Mouse (Mus musculus): ENCODE measurements around the gene Grin2d. TPM values are rescaled to one million over a fixed set of nuclear protein-coding genes. Genes with fewer than 3 reads are reported as not detected.

Grin2d gene
- polyA plus RNA-seq, 1 experiment from 2014 or later, result 0.07 TPM

DNA sequence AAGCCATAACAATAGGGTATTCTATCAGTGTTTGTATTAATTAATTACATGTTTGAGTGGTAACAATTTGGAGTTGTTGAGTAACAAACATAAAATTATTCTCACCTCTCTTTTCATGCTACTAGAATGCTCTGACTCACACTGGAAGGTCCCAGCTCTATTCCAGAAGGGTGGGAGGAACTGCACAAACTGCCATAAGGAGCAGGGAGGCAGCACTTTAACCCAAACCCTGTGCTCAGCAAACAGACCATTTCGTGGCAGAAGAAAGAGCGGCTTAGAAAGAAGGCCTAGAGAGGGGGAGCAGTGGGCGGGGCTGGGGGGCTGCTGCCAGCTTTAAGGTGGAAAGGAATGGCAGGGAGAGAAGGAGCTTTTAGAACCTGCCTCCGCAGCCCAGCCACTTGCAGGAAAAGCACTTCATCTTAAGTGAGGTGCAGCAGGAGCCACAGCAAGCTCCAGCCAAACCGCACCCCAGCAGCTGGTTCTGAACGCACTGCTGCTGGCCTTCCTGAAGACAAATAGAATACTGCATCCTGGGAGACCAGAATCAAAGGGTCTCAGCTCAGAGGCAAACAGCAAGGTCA lies 29.6 kb downstream of the Grin2d start:
- H3K27me3 ChIP-seq, result peaks cover 27% of the 10 kb centered on the region
- no peak overlapping the region for H3K9ac ChIP-seq
- no peak for ATAC-seq (ENCODE audit: low read depth)

DNA sequence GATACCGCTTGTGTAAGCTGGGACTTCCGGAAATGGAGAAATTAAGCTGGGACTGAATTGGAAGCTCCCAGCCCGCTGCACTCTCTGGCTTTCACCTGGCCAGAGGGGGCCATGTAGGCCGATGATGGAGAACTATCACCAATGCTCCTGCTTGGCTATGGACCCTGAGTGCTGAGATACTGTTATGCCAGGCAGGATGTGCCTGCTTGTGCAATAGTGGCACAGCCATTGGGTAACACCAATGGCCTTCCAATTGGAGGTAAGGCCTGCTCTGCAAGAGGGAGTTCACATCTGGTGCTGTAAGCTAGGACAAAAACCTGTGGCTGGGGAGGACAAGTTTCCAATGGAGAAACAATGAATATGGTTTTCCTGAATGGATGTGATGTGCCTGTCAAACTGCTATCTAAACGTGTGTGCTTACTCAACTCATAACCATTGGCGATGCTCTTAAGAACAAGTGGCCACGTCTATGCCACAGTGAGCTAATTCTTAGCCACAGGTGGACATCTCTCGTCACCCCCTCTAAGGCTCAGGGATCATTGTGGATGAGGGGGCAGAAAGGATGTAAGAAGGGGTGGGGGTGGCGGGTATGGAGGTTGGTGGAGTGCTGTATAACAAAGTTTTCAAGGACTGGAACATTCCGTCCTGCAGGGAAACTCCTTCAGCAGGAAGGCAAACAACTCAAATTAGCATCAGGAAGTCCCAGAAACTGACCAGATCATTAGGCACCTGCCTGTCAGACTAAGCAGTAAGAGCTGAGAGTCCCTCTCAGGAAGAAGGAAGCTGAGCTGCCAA lies 35.0 kb downstream of the Grin2d start:
- Histone ChIP-seq H3K9ac (no peak overlapping the region), H3K27me3 (peaks cover 50% of the 10 kb centered on the region), H3K4me3 (replicated peaks) (no peak overlapping the region), H3K4me1 (replicated peaks) (no peaks in the 10 kb centered on the region), H3K27ac (no peak overlapping the region), H3K4me2 (no peak overlapping the region), H3K36me3 (no peaks in the 10 kb centered on the region), H3K9me3 (replicated peaks) (no peaks in the 10 kb centered on the region)
- 58% methylated on average over 10 of the region's 10 CpGs for WGBS (ENCODE audit: insufficient replicate concordance)
- no peak for ATAC-seq (ENCODE audit: low read depth)
- DNase-seq, result no peak

More for the DNA sequence above, 29.6 kb downstream of the Grin2d start:
- H3K36me3 ChIP-seq, result no peaks in the 10 kb centered on the region
- no peak overlapping the region for H3K4me2 ChIP-seq
- H3K4me1 ChIP-seq (replicated peaks), result no peaks in the 10 kb centered on the region
- no peak overlapping the region for H3K27ac ChIP-seq
- no peak for DNase-seq
- 35% methylated on average over 6 of the region's 6 CpGs for WGBS (ENCODE audit: insufficient replicate concordance)
- no peak overlapping the region for H3K4me3 ChIP-seq (replicated peaks)
- H3K9me3 ChIP-seq (replicated peaks), result no peaks in the 10 kb centered on the region

DNA sequence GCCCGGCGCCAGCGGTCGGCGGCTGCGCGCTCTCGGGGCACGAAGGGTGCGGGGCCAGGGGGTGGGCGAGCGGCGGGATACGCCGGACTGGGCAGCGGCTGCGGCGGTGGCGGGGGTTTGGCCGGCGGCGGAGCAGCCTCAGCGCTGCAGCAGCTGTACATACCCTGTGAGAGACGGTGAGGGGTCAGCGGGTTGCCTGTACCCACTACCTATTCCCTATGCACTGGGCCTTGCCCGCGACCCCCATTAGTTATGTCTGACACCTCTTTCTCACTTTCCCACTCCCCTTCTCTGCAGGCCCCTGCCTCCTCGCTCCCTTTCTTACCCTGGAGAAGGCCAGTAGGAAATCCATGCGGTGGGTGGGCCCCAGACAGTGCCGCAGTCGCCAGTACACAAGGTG lies 44.3 kb downstream of the Grin2d start:
- Histone ChIP-seq H3K36me3 (peaks cover 7% of the 10 kb centered on the region), H3K4me3 (replicated peaks) (peak overlapping the region; percentile 43), H3K4me1 (replicated peaks) (peaks cover 36% of the 10 kb centered on the region), H3K4me2 (peak overlapping the region; percentile 47), H3K27me3 (peaks cover 68% of the 10 kb centered on the region), H3K9me3 (replicated peaks) (no peaks in the 10 kb centered on the region), H3K27ac (no peak overlapping the region), H3K9ac (no peak overlapping the region)
- WGBS (ENCODE audit: insufficient replicate concordance), result 5% methylated on average over 31 of the region's 31 CpGs
- no peak for ATAC-seq (ENCODE audit: low read depth)
- no peak for DNase-seq

DNA sequence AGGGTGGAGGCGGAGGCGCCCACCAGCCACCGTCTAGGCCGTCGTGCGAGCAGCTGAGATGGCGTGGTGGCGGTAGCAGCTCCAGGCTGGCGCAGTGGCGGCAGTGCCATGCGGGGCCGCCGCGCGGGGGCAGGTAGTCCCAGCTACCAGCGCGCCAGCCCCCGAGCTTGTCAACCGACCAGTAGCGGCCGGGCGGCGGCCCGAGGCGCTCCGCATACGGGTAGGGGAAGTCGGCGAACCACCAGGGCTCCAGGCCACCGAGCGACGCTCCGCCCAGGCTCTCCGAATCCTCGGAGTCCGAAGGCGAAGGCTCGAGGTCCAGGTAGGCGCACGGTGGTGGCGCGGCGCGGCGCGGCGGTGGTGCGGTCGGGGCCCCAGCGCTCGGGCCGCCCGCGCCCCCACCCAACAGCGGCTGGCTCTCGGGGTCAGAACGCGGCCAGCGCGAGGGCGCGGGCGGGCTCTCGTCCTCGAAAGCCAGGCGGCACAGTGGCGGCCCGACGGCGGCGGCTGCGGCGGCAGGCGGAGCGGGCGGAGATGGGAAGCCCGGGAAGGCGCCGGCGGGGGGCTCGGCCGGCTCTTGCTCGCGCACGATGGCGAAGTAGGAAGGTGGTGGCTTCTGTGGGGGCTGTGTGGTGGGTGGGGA lies 44.9 kb downstream of the Grin2d start:
- H3K27ac ChIP-seq, result no peak overlapping the region
- peaks cover 14% of the 10 kb centered on the region for H3K36me3 ChIP-seq
- ATAC-seq (ENCODE audit: low read depth) (no peak), DNase-seq (no peak)
- no peak overlapping the region for H3K9ac ChIP-seq
- peak overlapping the region; percentile 43 for H3K4me3 ChIP-seq (replicated peaks)
- H3K4me2 ChIP-seq, result peak overlapping the region; percentile 47
- 1% methylated on average over 80 of the region's 86 CpGs for WGBS (ENCODE audit: insufficient replicate concordance)
- no peaks in the 10 kb centered on the region for H3K9me3 ChIP-seq (replicated peaks)
- H3K27me3 ChIP-seq, result peaks cover 64% of the 10 kb centered on the region
- H3K4me1 ChIP-seq (replicated peaks), result peaks cover 36% of the 10 kb centered on the region

DNA sequence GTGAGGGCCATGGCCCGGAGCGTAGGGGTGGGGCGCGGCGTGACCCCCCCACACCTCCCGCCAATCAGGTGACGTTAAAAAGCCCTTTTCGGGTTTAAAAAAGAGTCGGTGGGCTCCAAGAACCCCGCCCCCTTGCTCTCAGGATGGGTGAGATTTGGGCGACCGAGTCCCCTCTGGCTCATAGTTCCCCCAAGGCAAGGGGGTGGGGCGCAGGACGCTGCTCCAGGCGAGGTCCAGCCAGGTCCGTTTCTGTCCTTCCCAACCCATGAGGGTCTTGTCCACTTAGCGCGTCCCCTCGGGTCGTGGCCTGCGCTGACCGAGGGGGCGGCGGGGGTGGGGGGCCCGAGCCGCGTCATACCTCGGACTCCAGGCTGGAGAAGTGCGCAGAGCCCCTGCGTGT lies 45.8 kb downstream of the Grin2d start:
- WGBS (ENCODE audit: insufficient replicate concordance), result 11% methylated on average over 30 of the region's 30 CpGs
- ATAC-seq (ENCODE audit: low read depth) (no peak), DNase-seq (no peak)
- Histone ChIP-seq H3K4me2 (peak overlapping the region; percentile 47), H3K9ac (no peak overlapping the region), H3K4me1 (replicated peaks) (peaks cover 36% of the 10 kb centered on the region), H3K36me3 (peaks cover 22% of the 10 kb centered on the region), H3K27ac (no peak overlapping the region), H3K4me3 (replicated peaks) (peak overlapping the region; percentile 43), H3K9me3 (replicated peaks) (no peaks in the 10 kb centered on the region), H3K27me3 (peaks cover 57% of the 10 kb centered on the region)

DNA sequence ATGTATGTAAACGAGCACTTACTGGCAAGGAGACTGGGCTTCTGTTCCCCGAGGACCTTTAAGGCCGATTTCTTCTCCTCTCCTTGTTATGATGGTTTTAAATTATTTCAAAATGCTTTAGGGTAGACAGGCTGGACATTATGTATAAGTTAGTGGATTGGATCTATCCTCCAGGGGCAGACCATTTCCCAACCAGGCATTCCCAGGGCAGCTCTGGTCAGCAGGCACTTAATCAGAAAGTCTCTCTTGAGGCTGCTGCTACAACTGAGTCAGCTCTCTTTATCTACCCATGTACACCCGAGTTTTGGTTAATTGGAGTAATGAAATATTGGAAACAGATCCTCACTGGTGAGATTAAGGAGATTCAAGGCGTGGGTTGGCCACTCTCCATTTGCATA lies 47.1 kb downstream of the Grin2d start:
- H3K27me3 ChIP-seq, result peaks cover 51% of the 10 kb centered on the region
- H3K4me2 ChIP-seq, result peak overlapping the region; percentile 81
- DNase-seq (no peak), ATAC-seq (ENCODE audit: low read depth) (no peak)
- 13% methylated on average over 5 of the region's 5 CpGs for WGBS (ENCODE audit: insufficient replicate concordance)
- peak overlapping the region; percentile 77; the same call in 1 of the 2 replicates for H3K9ac ChIP-seq
- H3K4me3 ChIP-seq (replicated peaks), result peak overlapping the region; percentile 80
- no peak overlapping the region for H3K27ac ChIP-seq
- peaks cover 36% of the 10 kb centered on the region for H3K4me1 ChIP-seq (replicated peaks)
- H3K36me3 ChIP-seq, result peaks cover 35% of the 10 kb centered on the region
- H3K9me3 ChIP-seq (replicated peaks), result no peaks in the 10 kb centered on the region

DNA sequence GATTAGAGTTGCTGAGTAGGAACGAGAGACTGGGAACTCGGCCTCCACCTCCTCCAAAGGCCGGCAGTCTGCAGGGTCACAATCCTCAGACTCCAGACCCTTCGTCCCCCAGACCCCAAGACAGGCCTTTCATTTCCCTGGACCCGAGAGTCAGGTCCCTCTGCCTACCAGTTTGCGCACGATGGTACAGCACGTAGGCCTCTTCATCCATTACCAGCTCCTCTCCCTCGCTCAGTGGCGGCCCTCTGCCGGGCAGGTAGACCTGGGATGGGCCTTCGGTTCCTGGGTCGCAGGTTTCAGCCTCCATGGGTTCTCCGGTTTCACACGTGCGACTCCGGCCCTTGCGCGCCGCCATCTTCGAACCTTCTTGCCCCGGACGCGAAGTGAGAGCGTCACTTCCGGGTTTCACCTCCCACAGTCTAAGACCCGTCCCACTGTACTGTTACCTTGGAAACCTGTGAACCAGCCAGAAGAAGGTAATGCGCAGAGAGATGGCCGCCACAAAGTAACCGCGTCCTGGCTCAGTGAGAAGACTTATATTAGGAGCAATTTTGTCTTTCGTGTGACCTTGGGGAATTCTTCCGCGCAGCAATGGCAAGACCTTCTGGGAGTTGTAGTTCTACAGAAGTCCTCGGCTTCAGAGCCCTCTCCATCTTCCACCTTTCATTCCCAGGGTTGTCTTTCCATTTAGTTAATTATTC lies 47.6 kb downstream of the Grin2d start, which contains the start of gene Grwd1:
Gene Grwd1 (minus strand): TSS at position 518 of the 701 bp plus-strand sequence.
- under 1% methylated on average over 35 of the region's 35 CpGs for WGBS (ENCODE audit: insufficient replicate concordance)
- ATAC-seq (ENCODE audit: low read depth), result peak; percentile 82
- Histone ChIP-seq H3K9me3 (replicated peaks) (no peaks in the 10 kb centered on the region), H3K27ac (no peak within 1 kb of the TSS), H3K27me3 (peaks cover 47% of the 10 kb centered on the region), H3K4me1 (replicated peaks) (peaks cover 36% of the 10 kb centered on the region), H3K4me2 (peak within 1 kb of the TSS; percentile 81), H3K36me3 (peaks cover 41% of the 10 kb centered on the region), H3K9ac (peak within 1 kb of the TSS; percentile 77), H3K4me3 (replicated peaks) (peak within 1 kb of the TSS; percentile 80)
- peak; percentile 71 for DNase-seq

DNA sequence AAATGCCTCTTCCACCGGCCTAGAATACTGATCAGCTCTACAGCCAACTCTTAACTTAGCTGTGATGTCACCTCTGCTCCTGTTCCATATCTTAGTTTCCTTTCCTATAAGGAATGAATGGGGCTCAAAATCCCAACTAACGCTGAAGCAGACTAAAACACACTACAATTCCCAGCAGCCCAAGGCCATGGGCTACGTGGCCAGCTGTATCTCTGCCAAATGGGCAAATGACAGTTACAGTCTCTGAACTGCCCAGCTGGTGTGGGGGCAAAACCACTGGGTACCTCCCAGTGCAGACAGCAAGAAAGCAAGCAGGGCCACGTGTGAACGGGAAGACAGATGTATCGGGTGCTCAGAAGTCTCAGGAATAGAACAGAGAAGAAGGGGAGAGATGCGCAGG lies 51.5 kb downstream of the Grin2d start:
- peaks cover 32% of the 10 kb centered on the region for H3K4me1 ChIP-seq (replicated peaks)
- DNase-seq, result no peak
- H3K36me3 ChIP-seq, result peaks cover 71% of the 10 kb centered on the region
- no peak overlapping the region for H3K4me3 ChIP-seq (replicated peaks)
- H3K4me2 ChIP-seq, result no peak overlapping the region
- no peaks in the 10 kb centered on the region for H3K9me3 ChIP-seq (replicated peaks)
- H3K27me3 ChIP-seq, result peaks cover 8% of the 10 kb centered on the region
- no peak overlapping the region for H3K9ac ChIP-seq
- no peak overlapping the region for H3K27ac ChIP-seq
- 79% methylated on average over 7 of the region's 7 CpGs for WGBS (ENCODE audit: insufficient replicate concordance)
- ATAC-seq (ENCODE audit: low read depth), result no peak

DNA sequence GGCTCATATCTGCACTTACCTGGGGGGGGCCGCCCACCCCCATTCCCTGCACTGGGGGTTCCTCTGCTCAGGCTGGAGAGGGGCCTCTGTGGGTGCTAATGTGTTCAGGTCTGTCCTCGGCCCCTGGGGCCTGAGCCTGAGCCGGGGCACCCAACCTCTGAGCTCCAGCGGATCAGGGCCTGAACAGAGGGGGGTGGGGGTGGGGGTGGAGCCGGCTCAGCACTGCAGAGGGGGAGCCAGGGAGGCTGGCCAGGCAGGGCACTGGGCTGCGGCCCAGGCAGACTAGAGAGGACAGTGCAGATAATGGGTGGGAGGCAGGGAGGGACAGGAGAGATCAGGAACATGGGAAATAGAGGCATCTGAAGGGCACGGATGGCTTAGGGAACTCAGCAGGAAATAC lies 53.6 kb downstream of the Grin2d start, which contains the start of gene Kcnj14:
Gene Kcnj14 (minus strand): TSS at position 185 of the 400 bp plus-strand sequence.
- Histone ChIP-seq H3K27me3 (0 out of 2 replicates have a peak, but pooled peaks cover 4% of the 10 kb centered on the region), H3K9ac (no peak within 1 kb of the TSS), H3K4me3 (replicated peaks) (no peak within 1 kb of the TSS), H3K36me3 (peaks cover 70% of the 10 kb centered on the region), H3K4me1 (replicated peaks) (peaks cover 18% of the 10 kb centered on the region), H3K4me2 (no peak within 1 kb of the TSS), H3K9me3 (replicated peaks) (no peaks in the 10 kb centered on the region), H3K27ac (no peak within 1 kb of the TSS)
- ATAC-seq (ENCODE audit: low read depth), result peak; percentile 34; the same call in 1 of the 2 replicates
- DNase-seq, result no peak
- WGBS (ENCODE audit: insufficient replicate concordance), result 61% methylated on average over 7 of the region's 7 CpGs

DNA sequence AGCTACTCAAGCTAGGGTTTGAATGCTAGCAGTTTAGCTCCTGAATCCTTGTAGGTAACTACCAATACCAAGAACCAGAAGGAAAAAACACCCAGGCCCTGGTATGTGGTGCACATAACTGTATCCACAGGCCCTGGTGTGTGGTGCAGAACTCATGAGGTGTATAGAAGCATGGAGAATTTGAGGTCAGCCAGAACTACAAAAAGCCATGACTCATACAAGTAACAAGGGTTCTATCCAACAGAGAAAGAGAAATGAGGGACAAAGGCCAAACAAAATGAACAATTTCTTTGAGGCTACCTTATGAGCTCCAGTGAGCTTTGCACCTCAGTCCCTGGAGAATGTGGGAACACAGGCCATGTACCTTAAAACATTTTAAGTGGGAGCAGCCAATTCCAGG lies 57.3 kb downstream of the Grin2d start:
- no peak overlapping the region for H3K27ac ChIP-seq
- no peak overlapping the region for H3K9ac ChIP-seq
- no peak overlapping the region for H3K4me3 ChIP-seq (replicated peaks)
- 0 out of 2 replicates have a peak, but pooled peaks cover 14% of the 10 kb centered on the region for H3K27me3 ChIP-seq
- H3K9me3 ChIP-seq (replicated peaks), result no peaks in the 10 kb centered on the region
- ATAC-seq (ENCODE audit: low read depth) (no peak), DNase-seq (no peak)
- H3K4me1 ChIP-seq (replicated peaks), result peaks cover 12% of the 10 kb centered on the region
- peaks cover 34% of the 10 kb centered on the region for H3K36me3 ChIP-seq
- no peak overlapping the region for H3K4me2 ChIP-seq

DNA sequence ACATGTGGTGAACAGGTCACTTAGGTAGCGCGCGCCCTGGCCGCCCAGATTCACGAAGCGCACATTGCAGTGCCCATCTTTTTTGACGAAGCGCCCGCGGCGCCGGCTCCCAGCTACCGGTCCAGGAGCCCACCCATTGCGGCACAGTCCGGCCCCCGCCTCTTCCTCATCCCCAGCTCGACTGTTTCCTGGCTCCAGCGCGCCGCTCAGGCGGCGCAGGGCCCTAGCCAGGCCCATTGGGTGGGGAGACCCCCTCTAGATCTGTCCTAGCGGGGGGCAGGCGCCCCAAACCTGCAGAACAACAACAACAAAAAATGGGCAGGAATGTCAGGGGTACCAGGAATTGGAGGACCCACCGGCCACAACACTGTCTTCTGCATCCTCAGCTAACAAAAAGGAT lies 58.3 kb downstream of the Grin2d start:
- Histone ChIP-seq H3K27ac (no peak overlapping the region), H3K27me3 (0 out of 2 replicates have a peak, but pooled peaks cover 14% of the 10 kb centered on the region), H3K36me3 (peaks cover 23% of the 10 kb centered on the region), H3K4me1 (replicated peaks) (peaks cover 14% of the 10 kb centered on the region), H3K9me3 (replicated peaks) (no peaks in the 10 kb centered on the region), H3K4me2 (peak overlapping the region; percentile 33; the same call in 1 of the 2 replicates), H3K4me3 (replicated peaks) (0 out of 2 replicates have a peak overlapping the region, but pooled peaks have one; percentile 8), H3K9ac (no peak overlapping the region)
- no peak for ATAC-seq (ENCODE audit: low read depth)
- WGBS (ENCODE audit: insufficient replicate concordance), result 17% methylated on average over 25 of the region's 25 CpGs
- no peak for DNase-seq

Data from liver, embryonic 13.5 days (tissue).